In genomic region chr13:44437709-44438108, GRCm38 (mm10) we compare ENCODE assay signal across 31 mouse cellular contexts.
"Had no signal": no experiment of that assay in that cellular context is flagged by ENCODE, and none has a peak within 500 bp of the region (broad histone marks: within the 10 kb centered on the region; RNA-seq: fewer than 3 reads in every experiment).

No protein-coding gene starts in this region.

- H3K4me2 ChIP-seq: limb, embryonic 12.5 days; limb, embryonic 13.5 days; limb, embryonic 15.5 days; liver, embryonic 11.5 days; liver, embryonic 13.5 days; liver, embryonic 15.5 days; lung, embryonic 14.5 days; lung, embryonic 15.5 days; midbrain, embryonic 11.5 days; midbrain, embryonic 12.5 days; midbrain, embryonic 13.5 days; midbrain, embryonic 15.5 days; neural tube, embryonic 12.5 days had no signal

- ATAC-seq: lung, postnatal 0 days; midbrain, embryonic 13.5 days; midbrain, embryonic 15.5 days; midbrain, embryonic 16.5 days had no signal

- H3K27me3 ChIP-seq: limb, embryonic 12.5 days; limb, embryonic 13.5 days; limb, embryonic 15.5 days; liver, embryonic 13.5 days; liver, embryonic 15.5 days; lung, embryonic 15.5 days; megakaryocyte, embryonic 14.5 days; midbrain, embryonic 12.5 days; midbrain, embryonic 13.5 days; midbrain, embryonic 15.5 days; neural tube, embryonic 12.5 days had no signal

- H3K9me3 ChIP-seq: limb, embryonic 10.5 days; limb, embryonic 12.5 days; limb, embryonic 13.5 days; limb, embryonic 15.5 days; liver, embryonic 13.5 days; liver, embryonic 15.5 days; lung, embryonic 15.5 days; megakaryocyte, embryonic 14.5 days; midbrain, embryonic 10.5 days; midbrain, embryonic 12.5 days; midbrain, embryonic 13.5 days; midbrain, embryonic 15.5 days; neural tube, embryonic 12.5 days had no signal

- H3K4me1 ChIP-seq: limb, embryonic 10.5 days; limb, embryonic 12.5 days; limb, embryonic 13.5 days; limb, embryonic 15.5 days; liver, embryonic 13.5 days; liver, embryonic 15.5 days; lung, embryonic 15.5 days; midbrain, embryonic 10.5 days; midbrain, embryonic 12.5 days; midbrain, embryonic 13.5 days; midbrain, embryonic 15.5 days; neural tube, embryonic 12.5 days had no signal

- H3K27ac ChIP-seq: left cerebral cortex, adult 2 months; limb, embryonic 10.5 days; limb, embryonic 12.5 days; limb, embryonic 13.5 days; limb, embryonic 15.5 days; liver, embryonic 13.5 days; liver, embryonic 14.5 days; liver, embryonic 15.5 days; lung, embryonic 15.5 days; macrophage; midbrain, embryonic 10.5 days; midbrain, embryonic 12.5 days; midbrain, embryonic 13.5 days; midbrain, embryonic 15.5 days; neural tube, embryonic 12.5 days had no signal

- H3K4me3 ChIP-seq: left cerebral cortex, adult 2 months; limb, embryonic 10.5 days; limb, embryonic 12.5 days; limb, embryonic 13.5 days; limb, embryonic 15.5 days; liver, embryonic 13.5 days; liver, embryonic 15.5 days; lung, embryonic 15.5 days; megakaryocyte, embryonic 14.5 days; midbrain, embryonic 10.5 days; midbrain, embryonic 12.5 days; midbrain, embryonic 13.5 days; midbrain, embryonic 15.5 days; myocyte; neural tube, embryonic 12.5 days had no signal

- H3K9ac ChIP-seq: limb, embryonic 12.5 days; limb, embryonic 13.5 days; limb, embryonic 15.5 days; liver, embryonic 13.5 days; liver, embryonic 14.5 days; liver, embryonic 15.5 days; lung, embryonic 14.5 days; lung, embryonic 15.5 days; midbrain, embryonic 12.5 days; midbrain, embryonic 13.5 days; midbrain, embryonic 15.5 days; neural tube, embryonic 12.5 days had no signal

- DNase-seq: left cerebral cortex, postnatal 4 days; liver; liver, embryonic 13.5 days; lung, adult 18-20 months; lung, adult 2 months; lung, embryonic 14.5 days; lung, postnatal 10 days; lung, postnatal 14 days; lung, postnatal 36 days; lung, postnatal 4 days; midbrain, embryonic 14.5 days had no signal

- H3K36me3 ChIP-seq: limb, embryonic 10.5 days; limb, embryonic 12.5 days; limb, embryonic 13.5 days; limb, embryonic 15.5 days; liver, embryonic 13.5 days; liver, embryonic 15.5 days; lung, embryonic 15.5 days; midbrain, embryonic 10.5 days; midbrain, embryonic 12.5 days; midbrain, embryonic 13.5 days; midbrain, embryonic 15.5 days; neural tube, embryonic 12.5 days had no signal
